Mouse (Mus musculus) embryonic facial prominence, embryonic 12.5 days (tissue): ENCODE measurements at regions not wholly inside any gene's neighbourhood (a gene's known extent, or its start where the extent isn't known, plus 50 kb on each side); places are given as distances from the start of the nearest gene placed in this dataset.

Experiments used
- ATAC-seq: fragments of 200-750 bp; cut with Nextera tagmentation; 2 replicates; pipeline ENCODE4 v1.8.0; 2017; ENCODE audit not compliant: insufficient number of reproducible peaks, insufficient read depth, low FRiP score, low TSS enrichment
- H3K27ac ChIP-seq: fragments of 300-500 bp; sonication (generic); 2 replicates; pipeline ENCODE4 v1.5.1; 2016; ENCODE audit warnings: mild to moderate bottlenecking
- H3K27me3 ChIP-seq: fragments of 300-500 bp; sonication (generic); 2 replicates; pipeline ENCODE4 v1.6.1; 2016; ENCODE audit warnings: mild to moderate bottlenecking, moderate library complexity
- H3K36me3 ChIP-seq: fragments of 300-500 bp; sonication (generic); 2 replicates; pipeline ENCODE4 v1.6.1; 2016; ENCODE audit warnings: mild to moderate bottlenecking
- H3K4me1 ChIP-seq: fragments of 300-500 bp; sonication (generic); 2 replicates; pipeline ENCODE4 v1.6.1; 2016
- H3K4me2 ChIP-seq: fragments of 300-500 bp; sonication (generic); replicated peaks from 2 replicates; pipeline ENCODE4 v1.6.1; 2016; ENCODE audit warnings: mild to moderate bottlenecking, moderate library complexity
- H3K4me3 ChIP-seq: fragments of 300-500 bp; sonication (generic); 2 replicates; pipeline ENCODE4 v1.5.1; 2016; ENCODE audit warnings: mild to moderate bottlenecking
- H3K9ac ChIP-seq: fragments of 300-500 bp; sonication (generic); 2 replicates; pipeline ENCODE4 v1.6.1; 2016; ENCODE audit warnings: mild to moderate bottlenecking, moderate library complexity
- H3K9me3 ChIP-seq: fragments of 300-500 bp; sonication (generic); 2 replicates; pipeline ENCODE4 v1.6.1; 2016; ENCODE audit warnings: mild to moderate bottlenecking, moderate library complexity
- WGBS: fragments of 180-500 bp; shearing (Covaris S2); methylation state at CpG from one replicate; pipeline ENCODE4 v1.1.7; 2016; 5-methylcytosine and 5-hydroxymethylcytosine counted together

DNA sequence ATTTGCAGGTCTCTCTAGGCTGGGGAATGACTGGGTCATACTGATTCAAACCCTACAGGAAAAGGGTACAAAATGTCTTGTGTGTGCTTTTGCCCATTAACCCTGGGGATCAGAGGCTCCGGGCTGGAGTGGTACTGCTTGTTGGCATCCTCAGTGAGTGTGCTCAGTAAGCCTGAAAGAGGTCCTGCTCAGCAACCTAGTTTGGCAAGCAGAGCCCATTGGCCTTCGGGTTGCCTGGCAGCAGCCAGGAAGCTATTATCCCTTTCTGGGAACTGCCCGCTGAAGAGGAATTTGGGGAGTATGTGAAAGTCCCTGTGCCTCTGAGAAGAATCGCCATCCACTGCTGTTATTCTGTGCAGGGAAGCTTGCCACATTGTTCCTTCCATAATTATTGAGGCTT lies 117.1 kb downstream of the Amer3 start:
- Histone ChIP-seq H3K4me1 (no peaks in the 10 kb centered on the region), H3K4me2 (no peak overlapping the region), H3K27me3 (no peaks in the 10 kb centered on the region), H3K9ac (no peak overlapping the region), H3K9me3 (no peaks in the 10 kb centered on the region), H3K27ac (no peak overlapping the region), H3K36me3 (no peaks in the 10 kb centered on the region), H3K4me3 (no peak overlapping the region)
- 76% methylated on average over 4 of the region's 4 CpGs for WGBS
- ATAC-seq: no peak

DNA sequence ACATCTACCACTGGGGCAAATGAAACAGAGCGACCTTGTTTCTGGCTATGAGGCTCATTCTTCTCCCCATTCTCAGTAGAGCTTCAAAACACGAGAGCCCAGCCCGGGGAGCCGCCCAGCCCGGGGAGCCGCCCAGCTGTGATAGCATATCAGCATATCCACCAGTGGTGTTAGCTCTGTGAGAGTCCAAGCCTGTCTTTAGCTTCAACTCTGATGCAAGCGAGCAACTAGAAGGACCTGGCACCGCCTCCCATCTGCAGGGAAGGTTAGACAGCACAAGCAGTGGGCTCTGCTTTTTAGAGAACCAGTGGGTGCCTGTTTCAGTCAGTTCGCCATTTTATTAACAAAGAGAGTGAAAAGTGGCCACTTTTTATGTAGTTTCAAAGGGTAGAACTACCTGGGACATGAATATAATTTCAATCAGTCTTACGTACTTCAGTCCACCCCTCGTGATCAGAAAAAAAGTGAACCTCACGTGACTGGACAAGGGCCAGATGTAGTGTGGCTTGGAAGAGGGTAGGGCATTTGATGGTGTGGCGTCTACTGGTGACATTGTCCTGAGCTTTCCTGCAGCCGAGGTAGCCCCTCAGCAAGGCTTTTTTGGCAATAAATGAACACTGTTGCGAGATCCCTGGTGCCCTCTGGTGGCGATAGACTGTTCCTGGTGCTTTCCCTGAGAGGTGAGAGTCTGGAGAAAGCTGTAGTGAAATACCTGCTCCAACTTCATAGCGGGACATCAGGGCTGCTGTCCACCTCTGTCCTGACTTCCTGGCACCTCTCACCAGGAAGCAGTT lies 121.0 kb downstream of the Amer3 start:
- Histone ChIP-seq H3K4me2 (no peak overlapping the region), H3K36me3 (no peaks in the 10 kb centered on the region), H3K9ac (no peak overlapping the region), H3K9me3 (no peaks in the 10 kb centered on the region), H3K4me1 (no peaks in the 10 kb centered on the region), H3K27ac (no peak overlapping the region), H3K4me3 (no peak overlapping the region), H3K27me3 (no peaks in the 10 kb centered on the region)
- ATAC-seq: no peak
- WGBS: 49% methylated on average over 17 of the region's 17 CpGs

DNA sequence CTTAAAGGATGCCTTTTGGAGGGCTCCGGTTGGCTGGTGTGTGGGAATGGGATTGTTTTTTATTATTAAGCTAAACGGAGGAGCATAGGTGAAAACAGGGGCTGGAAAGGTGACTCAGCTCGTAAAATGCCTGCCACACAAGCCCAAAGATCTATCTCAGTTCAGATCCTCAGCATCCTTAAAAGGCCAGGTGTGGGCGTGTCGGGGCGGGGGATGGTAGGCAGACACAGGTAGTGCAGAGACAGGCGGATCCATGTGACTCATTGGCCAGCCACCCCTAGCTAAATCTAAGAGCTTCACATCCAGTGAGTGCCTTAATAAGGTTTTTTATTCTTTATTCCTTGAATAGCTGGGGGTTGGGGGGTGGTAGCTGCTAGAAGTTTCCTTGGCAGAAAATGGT lies 122.0 kb downstream of the Amer3 start:
- WGBS: 68% methylated on average over 7 of the region's 7 CpGs
- Histone ChIP-seq H3K27ac (no peak overlapping the region), H3K4me2 (no peak overlapping the region), H3K4me3 (no peak overlapping the region), H3K36me3 (no peaks in the 10 kb centered on the region), H3K9me3 (no peaks in the 10 kb centered on the region), H3K4me1 (no peaks in the 10 kb centered on the region), H3K9ac (no peak overlapping the region), H3K27me3 (no peaks in the 10 kb centered on the region)
- no peak for ATAC-seq

DNA sequence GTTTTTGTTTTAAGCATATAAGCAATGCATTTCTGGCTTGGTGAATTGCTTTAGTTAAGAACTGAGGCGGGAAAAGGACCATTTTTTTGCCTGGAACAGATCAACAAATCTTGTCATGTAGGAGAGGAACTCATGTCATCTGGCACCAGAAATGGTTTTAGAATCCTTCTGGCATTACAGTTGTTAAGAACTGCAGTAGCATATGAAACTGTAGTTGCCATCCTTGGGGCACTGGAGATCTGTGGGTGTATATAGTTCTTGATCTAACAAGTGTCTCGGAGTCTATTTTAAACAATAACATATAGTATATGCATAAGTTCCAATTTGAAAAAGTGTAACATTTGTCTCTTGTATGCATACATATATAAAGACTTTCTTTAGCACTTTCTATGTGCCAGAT lies 129.6 kb downstream of the Amer3 start:
- no peak overlapping the region for H3K4me3 ChIP-seq
- H3K36me3 ChIP-seq: no peaks in the 10 kb centered on the region
- H3K27ac ChIP-seq: no peak overlapping the region
- ATAC-seq: no peak
- no peaks in the 10 kb centered on the region for H3K9me3 ChIP-seq
- no peaks in the 10 kb centered on the region for H3K4me1 ChIP-seq
- no peaks in the 10 kb centered on the region for H3K27me3 ChIP-seq
- WGBS: 86% methylated on average over 2 of the region's 2 CpGs
- no peak overlapping the region for H3K9ac ChIP-seq
- H3K4me2 ChIP-seq: no peak overlapping the region

DNA sequence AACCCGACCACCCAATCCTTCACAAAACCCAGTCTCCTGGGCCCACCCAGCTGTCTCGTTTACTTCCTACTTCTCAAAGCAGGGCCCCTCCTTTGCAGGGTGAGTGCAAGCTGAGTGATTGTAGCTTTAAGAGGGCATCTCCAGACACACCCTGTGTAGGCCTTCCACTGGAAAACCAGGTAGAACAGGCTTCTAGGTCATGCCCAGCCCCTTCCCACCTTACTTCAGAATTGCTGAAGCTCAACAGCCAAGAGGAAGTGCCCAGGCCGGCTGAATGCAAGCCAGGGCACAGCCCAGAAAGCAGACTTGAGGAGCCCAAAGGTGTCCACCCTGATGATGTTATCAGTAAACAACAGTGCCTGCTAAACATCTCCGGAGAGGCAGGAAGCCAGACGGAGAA lies 120.2 kb downstream of the Fam168b start:
- Histone ChIP-seq H3K9ac (no peak overlapping the region), H3K4me2 (no peak overlapping the region), H3K27ac (no peak overlapping the region), H3K27me3 (no peaks in the 10 kb centered on the region), H3K36me3 (no peaks in the 10 kb centered on the region), H3K9me3 (no peaks in the 10 kb centered on the region), H3K4me1 (no peaks in the 10 kb centered on the region), H3K4me3 (no peak overlapping the region)
- ATAC-seq: no peak
- 85% methylated on average over 5 of the region's 5 CpGs for WGBS

DNA sequence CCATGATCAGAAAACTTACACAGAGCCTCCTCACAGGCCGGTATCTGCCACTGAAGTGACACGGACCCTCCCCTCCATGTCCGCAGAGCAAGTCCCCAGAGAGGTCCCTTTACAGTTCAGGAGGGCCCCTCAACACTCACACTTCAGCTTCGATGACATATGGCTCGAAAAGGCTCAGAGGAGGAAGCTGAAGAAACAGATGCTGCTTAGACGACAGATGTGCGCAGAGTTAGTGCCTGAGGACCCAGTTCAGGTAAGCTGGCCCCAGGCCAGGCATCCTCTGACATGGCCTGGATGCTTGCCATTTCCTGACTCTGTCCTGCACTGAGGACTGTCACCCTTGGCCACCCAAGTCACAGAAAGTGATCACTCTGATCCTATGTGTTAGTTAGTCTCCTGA lies 110.7 kb downstream of the Fam168b start:
- ATAC-seq: no peak
- H3K4me2 ChIP-seq: no peak overlapping the region
- H3K27me3 ChIP-seq: no peaks in the 10 kb centered on the region
- no peak overlapping the region for H3K4me3 ChIP-seq
- no peaks in the 10 kb centered on the region for H3K9me3 ChIP-seq
- 71% methylated on average over 7 of the region's 7 CpGs for WGBS
- no peak overlapping the region for H3K9ac ChIP-seq
- no peaks in the 10 kb centered on the region for H3K4me1 ChIP-seq
- no peaks in the 10 kb centered on the region for H3K36me3 ChIP-seq
- H3K27ac ChIP-seq: no peak overlapping the region

DNA sequence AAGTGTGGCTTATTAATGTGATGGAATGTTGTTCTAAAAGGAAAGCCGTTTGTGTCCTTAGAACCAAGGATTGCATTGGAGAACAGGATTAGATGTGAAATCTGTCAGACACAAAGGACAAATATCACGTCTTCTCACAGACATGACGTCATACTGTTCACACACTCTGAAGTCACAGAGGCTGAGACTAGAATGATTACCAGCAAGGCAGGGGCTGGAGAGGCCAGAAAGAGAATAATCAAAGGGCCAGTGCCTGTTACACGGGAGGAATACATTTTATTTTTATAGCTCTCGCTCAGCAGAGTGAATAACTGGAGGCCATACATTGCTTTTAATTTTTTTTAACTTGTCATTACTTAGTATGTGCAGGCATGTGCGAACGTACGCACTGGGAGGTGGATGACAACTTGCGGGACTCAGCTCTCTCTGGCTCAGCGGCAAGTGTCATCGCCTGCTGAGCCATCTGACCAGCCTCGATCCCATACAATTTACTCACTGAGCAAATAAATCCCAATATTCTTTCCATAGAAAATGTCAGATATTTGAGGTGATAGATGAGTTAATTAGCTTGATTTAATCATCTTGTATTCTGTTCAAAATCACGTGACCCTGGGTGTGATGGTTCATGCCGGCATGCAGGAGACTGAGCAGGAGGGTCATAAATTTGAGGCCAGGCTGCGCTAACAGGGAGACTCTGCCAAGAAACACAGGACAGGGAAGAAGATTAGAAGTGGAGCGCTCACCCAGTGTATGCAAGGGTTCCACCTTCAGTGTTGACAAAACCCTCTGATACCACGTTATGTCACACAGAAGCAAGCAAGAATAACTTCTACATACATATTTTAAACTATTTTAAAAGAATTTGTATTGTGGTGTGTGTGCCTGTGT lies 109.6 kb downstream of the Fam168b start:
- Histone ChIP-seq H3K4me3 (no peak overlapping the region), H3K4me2 (no peak overlapping the region), H3K9ac (no peak overlapping the region), H3K4me1 (no peaks in the 10 kb centered on the region), H3K36me3 (no peaks in the 10 kb centered on the region), H3K9me3 (no peaks in the 10 kb centered on the region), H3K27me3 (no peaks in the 10 kb centered on the region), H3K27ac (no peak overlapping the region)
- ATAC-seq: no peak
- WGBS: 84% methylated on average over 17 of the region's 17 CpGs

DNA sequence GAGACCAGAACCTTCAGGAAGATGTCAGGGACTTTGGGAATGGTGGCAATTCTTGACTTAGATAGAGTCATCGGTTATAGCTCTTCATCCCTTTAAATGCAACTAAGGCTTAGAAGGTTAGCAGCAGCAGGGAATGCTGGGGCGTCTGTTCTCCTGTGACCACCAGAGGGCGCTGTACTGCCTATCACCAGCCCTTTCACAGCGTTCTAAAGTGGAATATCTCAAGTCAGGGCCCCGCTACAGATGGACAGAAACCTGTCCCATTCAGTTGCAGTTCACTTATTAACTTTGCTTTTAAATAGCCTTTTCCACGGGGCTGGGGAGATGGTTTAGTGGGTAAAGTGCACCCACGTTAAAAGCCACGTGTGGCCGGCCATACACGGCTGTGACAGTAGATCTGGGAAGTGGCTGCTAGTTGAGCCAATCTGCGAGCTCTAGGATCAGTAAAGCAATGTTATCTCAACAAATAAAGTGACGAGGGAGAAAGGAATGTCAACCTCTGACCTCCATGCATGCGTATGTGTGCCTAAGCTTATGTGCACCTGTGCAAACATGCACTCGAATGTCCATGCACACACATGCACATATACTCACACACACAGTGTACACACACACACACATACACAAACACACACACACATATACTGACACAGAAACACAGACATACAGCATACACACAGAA lies 104.3 kb downstream of the Fam168b start:
- Histone ChIP-seq H3K4me1 (no peaks in the 10 kb centered on the region), H3K9me3 (no peaks in the 10 kb centered on the region), H3K27me3 (no peaks in the 10 kb centered on the region), H3K9ac (no peak overlapping the region), H3K36me3 (no peaks in the 10 kb centered on the region), H3K4me3 (no peak overlapping the region), H3K4me2 (no peak overlapping the region), H3K27ac (no peak overlapping the region)
- 46% methylated on average over 14 of the region's 14 CpGs for WGBS
- ATAC-seq: no peak

DNA sequence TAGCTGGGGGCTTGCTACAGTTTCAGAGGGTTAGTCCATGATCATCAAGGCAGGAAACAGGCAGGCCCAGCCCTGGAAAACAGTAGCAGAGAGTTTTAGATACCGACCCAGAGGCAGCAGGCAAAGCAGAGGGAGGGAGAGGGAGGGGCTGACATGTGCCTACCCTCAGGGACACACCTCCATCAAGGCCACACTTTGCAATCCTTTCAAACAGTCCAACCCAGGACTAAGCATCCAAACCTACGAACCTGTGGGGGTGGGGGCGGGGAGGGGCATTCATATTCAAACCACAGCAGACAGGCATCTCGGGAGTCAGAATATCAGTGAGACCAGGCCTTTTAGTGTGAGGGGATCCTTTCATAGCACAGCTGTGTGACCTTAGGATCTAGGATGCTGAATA lies 103.2 kb downstream of the Fam168b start:
- peak; percentile 28; the same call in 1 of the 2 replicates for ATAC-seq
- H3K9me3 ChIP-seq: no peaks in the 10 kb centered on the region
- H3K27me3 ChIP-seq: no peaks in the 10 kb centered on the region
- no peak overlapping the region for H3K27ac ChIP-seq
- H3K9ac ChIP-seq: no peak overlapping the region
- no peak overlapping the region for H3K4me3 ChIP-seq
- H3K36me3 ChIP-seq: no peaks in the 10 kb centered on the region
- WGBS: 53% methylated on average over 4 of the region's 4 CpGs
- H3K4me1 ChIP-seq: no peaks in the 10 kb centered on the region
- no peak overlapping the region for H3K4me2 ChIP-seq

DNA sequence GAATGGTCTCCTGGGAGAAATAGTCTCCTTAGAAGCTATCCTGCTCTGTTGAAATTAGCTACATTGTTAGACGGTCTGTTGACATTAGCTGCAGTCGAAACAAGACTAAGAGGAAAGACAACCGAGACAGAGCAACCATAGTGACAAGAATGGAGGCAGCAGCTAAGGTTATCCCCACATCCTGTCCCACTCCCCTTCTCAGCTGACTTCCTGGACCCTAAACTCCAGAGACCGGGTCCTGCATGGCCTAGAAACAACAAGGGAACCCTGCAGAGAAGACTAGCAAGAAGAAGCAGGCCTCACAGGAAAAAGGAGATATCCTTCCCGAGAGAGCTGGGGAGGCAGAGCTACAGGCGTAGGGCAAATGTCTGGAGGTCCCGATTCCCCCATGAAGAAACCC lies 102.0 kb downstream of the Fam168b start:
- H3K9me3 ChIP-seq: no peaks in the 10 kb centered on the region
- no peak overlapping the region for H3K27ac ChIP-seq
- no peak overlapping the region for H3K4me3 ChIP-seq
- H3K4me2 ChIP-seq: no peak overlapping the region
- H3K27me3 ChIP-seq: 0 out of 2 replicates have a peak, but pooled peaks cover 3% of the 10 kb centered on the region
- no peak overlapping the region for H3K9ac ChIP-seq
- no peaks in the 10 kb centered on the region for H3K36me3 ChIP-seq
- no peak for ATAC-seq
- no peaks in the 10 kb centered on the region for H3K4me1 ChIP-seq
- 51% methylated on average over 7 of the region's 7 CpGs for WGBS

DNA sequence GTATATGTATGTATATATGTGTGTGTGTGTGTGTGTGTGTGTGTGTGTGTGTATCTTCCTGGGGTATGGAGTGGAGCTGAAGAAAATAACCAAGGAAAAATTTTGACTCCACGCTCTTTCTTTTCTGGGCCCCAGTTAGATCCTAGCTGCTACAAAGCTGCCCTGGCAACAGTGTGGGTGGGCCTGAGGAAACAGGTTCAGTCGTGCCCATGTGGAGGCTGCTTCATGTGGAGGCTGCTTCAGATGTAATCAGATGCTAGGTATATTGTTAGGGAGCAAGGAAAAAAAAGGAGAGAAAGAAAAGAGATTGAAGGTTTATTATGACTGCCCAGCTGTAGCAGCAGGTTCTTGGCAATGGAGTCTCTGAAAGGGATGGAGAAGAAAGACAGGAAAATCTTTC lies 100.6 kb downstream of the Fam168b start:
- Histone ChIP-seq H3K9ac (no peak overlapping the region), H3K4me1 (no peaks in the 10 kb centered on the region), H3K9me3 (no peaks in the 10 kb centered on the region), H3K27me3 (0 out of 2 replicates have a peak, but pooled peaks cover 3% of the 10 kb centered on the region), H3K36me3 (no peaks in the 10 kb centered on the region), H3K4me3 (no peak overlapping the region), H3K4me2 (no peak overlapping the region), H3K27ac (no peak overlapping the region)
- 60% methylated on average over 2 of the region's 2 CpGs for WGBS
- no peak for ATAC-seq
